Mouse (Mus musculus) cortical plate, adult 2 months (tissue): ENCODE data around the gene Rad51b.
A peak's percentile ranks its signal among the peaks of the same experiment; 100 is the strongest.

ENCODE experiments used
- CTCF ChIP-seq: fragments of 200-500 bp; IDR thresholded peaks from 2 replicates; pipeline ENCODE4 v1.5.1; 2011; ENCODE audit warnings: mild to moderate bottlenecking, control low read depth, low read length; ENCODE audit not compliant: insufficient read depth; ENCODE audit errors: extremely low read depth
- POLR2A ChIP-seq: fragments of 200-500 bp; IDR thresholded peaks from 2 replicates; pipeline ENCODE4 v1.6.1; 2011; ENCODE audit warnings: mild to moderate bottlenecking, low read length, control low read depth; ENCODE audit not compliant: insufficient read depth; ENCODE audit errors: extremely low read depth

- TF ChIP-seq CTCF (0 out of 2 replicates have a peak, but pooled peaks have one; percentile 8), POLR2A (no peak)
Observed at GRCm38 (mm10) chr12:79359404-79359803, 62.3 kb downstream of the Rad51b start.
